Mouse (Mus musculus) kidney, adult 2 months (tissue): Measurements from ENCODE around the gene Mt3.

Experiments
- CTCF ChIP-seq: fragments of 200-500 bp; conservative IDR thresholded peaks from 2 replicates; pipeline ENCODE4 v1.5.1; 2011; ENCODE audit warnings: low read depth, mild to moderate bottlenecking, control low read depth, low read length, moderate library complexity, mixed read lengths; ENCODE audit not compliant: insufficient read depth, insufficient read length
- POLR2A ChIP-seq: fragments of 200-500 bp; IDR thresholded peaks from one replicate; pipeline ENCODE4 v1.6.1; 2011; ENCODE audit warnings: low read depth, low read length, control low read depth

DNA sequence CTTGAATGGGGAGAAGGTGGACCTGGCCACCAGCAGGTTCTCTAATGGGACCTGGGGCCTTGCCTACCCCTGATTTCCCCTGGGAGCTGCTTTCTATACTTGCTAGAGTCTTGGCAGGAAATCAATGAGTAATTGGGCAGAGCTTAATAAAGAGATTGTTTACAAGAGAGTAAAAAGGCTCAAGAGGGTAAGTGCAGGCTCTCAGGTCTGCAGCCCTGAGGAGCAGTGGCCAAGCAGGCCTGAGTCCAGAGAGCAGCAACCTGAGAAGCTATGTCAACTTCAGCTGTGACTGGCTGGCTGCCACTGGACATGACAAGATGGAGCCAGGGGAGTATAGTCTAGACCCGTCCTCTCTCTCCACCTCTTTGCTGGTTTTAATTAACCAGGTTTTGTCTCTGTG lies 40.5 kb downstream of the Mt3 start:
- TF ChIP-seq CTCF: no peak
- no peak for TF ChIP-seq POLR2A
